Mouse (Mus musculus) liver, adult 2 months (tissue): Measurements from ENCODE around the gene Atp6v1fnb.

Source experiments
- CTCF ChIP-seq: fragments of 200-500 bp; IDR thresholded peaks from 2 replicates; pipeline ENCODE4 v1.5.1; 2011; ENCODE audit warnings: low read depth, low read length, control low read depth
- POLR2A ChIP-seq: fragments of 200-500 bp; IDR thresholded peaks from 2 replicates; pipeline ENCODE4 v1.6.1; 2011; ENCODE audit warnings: low read length, control low read depth; ENCODE audit not compliant: insufficient read depth; ENCODE audit errors: extremely low read depth

DNA sequence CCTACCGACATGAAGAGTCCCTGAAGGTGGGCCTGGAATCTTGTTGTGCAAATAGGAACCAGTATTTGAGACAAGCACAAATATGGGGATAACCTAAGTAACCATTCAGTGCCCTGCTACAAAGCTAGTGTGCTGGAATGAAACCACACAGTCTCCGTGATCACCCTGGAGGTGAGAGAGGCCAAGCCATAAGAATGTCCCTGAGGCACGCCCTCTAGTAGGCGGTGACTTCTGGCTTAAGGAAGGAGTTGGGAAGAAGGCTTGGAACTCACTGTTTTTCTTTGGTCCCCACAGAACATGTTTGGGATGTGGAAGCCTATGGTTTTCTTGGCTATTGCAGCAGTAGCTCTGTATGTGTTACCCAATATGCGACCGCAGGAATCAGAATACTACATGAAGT, 44.9 kb upstream of the Atp6v1fnb start:
- TF ChIP-seq CTCF (no peak), POLR2A (no peak)
